ENCODE assay signal across 9 mouse cellular contexts in genomic region chr7:98839312-98839711, GRCm38 (mm10). TPM values are rescaled to one million over a fixed set of nuclear protein-coding genes. Genes with fewer than 3 reads are reported as not detected.
A peak's percentile ranks its signal among the peaks of the same experiment; 100 is the strongest.
DNase-seq lines count a peak whose midpoint lies in the region; ATAC-seq and TF ChIP-seq lines count a peak whose summit lies in the region.
"Had no signal": no experiment of that assay in that cellular context is flagged by ENCODE, and none has a peak within 500 bp of the region (broad histone marks: within the 10 kb centered on the region; RNA-seq: fewer than 3 reads in every experiment).

No protein-coding gene starts in this region.

- peak overlapping the region; percentile 97 for H3K4me2 ChIP-seq in kidney, postnatal 0 days (ENCODE audit: low read length)
- peak overlapping the region; percentile 87 for H3K4me2 ChIP-seq in limb, embryonic 11.5 days (ENCODE audit: low read depth, severe bottlenecking)
- peak overlapping the region; percentile 90 for H3K4me2 ChIP-seq in neural tube, embryonic 14.5 days (ENCODE audit: low read depth, low read length)

- no peak for DNase-seq in kidney, postnatal 0 days (ENCODE audit: low spot score)
- DNase-seq in kidney, postnatal 36 days = no peak
- DNase-seq in forebrain, embryonic 10.5 days (ENCODE audit: extremely low spot score, low spot score) = no peak
- no peak for DNase-seq in limb, embryonic 11.5 days (ENCODE audit: low spot score)
- DNase-seq in urinary bladder, adult 2 months (ENCODE audit: low spot score) = no peak
- DNase-seq in cerebellum, postnatal 10 days = no peak
- no peak for DNase-seq in adrenal gland, postnatal 4 days (ENCODE audit: low spot score in 2 of 2)

- no peak for TF ChIP-seq CTCF in kidney, postnatal 0 days (IDR thresholded peaks at IDR 0.05; ENCODE audit: low read depth)

- H3K4me1 ChIP-seq in kidney, postnatal 0 days (replicated peaks; ENCODE audit: insufficient read depth, low read length) = peaks cover 14% of the 10 kb centered on the region
- H3K4me1 ChIP-seq in forebrain, embryonic 10.5 days = peaks cover 91% of the 10 kb centered on the region
- H3K4me1 ChIP-seq in limb, embryonic 11.5 days (ENCODE audit: control insufficient read depth, insufficient read depth, low read length) = peaks cover 66% of the 10 kb centered on the region
- H3K4me1 ChIP-seq in neural tube, embryonic 14.5 days (ENCODE audit: control insufficient read depth, insufficient read depth, low read length) = peaks cover 19% of the 10 kb centered on the region

- WGBS in kidney, postnatal 0 days = 11% methylated on average over 12 of the region's 12 CpGs
- WGBS in forebrain, embryonic 10.5 days = 3% methylated on average over 12 of the region's 12 CpGs
- WGBS in limb, embryonic 11.5 days = under 1% methylated on average over 12 of the region's 12 CpGs
- WGBS in neural tube, embryonic 14.5 days = 1% methylated on average over 12 of the region's 12 CpGs

- no peak overlapping the region for H3K27ac ChIP-seq in kidney, postnatal 0 days
- H3K27ac ChIP-seq in forebrain, embryonic 10.5 days = no peak overlapping the region
- H3K27ac ChIP-seq in limb, embryonic 11.5 days (replicated peaks; ENCODE audit: low read depth, low read length) = no peak overlapping the region
- no peak overlapping the region for H3K27ac ChIP-seq in neural tube, embryonic 14.5 days (ENCODE audit: low read depth, low read length)

- H3K27me3 ChIP-seq in kidney, postnatal 0 days (ENCODE audit: insufficient read depth, low read length) = peaks cover 19% of the 10 kb centered on the region; the same call in 1 of the 2 replicates
- H3K27me3 ChIP-seq in forebrain, embryonic 10.5 days (ENCODE audit: poor library complexity, severe bottlenecking) = peaks cover 100% of the 10 kb centered on the region
- H3K27me3 ChIP-seq in limb, embryonic 11.5 days (ENCODE audit: control insufficient read depth, insufficient read depth, low read length) = peaks cover 45% of the 10 kb centered on the region
- H3K27me3 ChIP-seq in neural tube, embryonic 14.5 days (ENCODE audit: control insufficient read depth, insufficient read depth, low read length) = peaks cover 50% of the 10 kb centered on the region

- no peaks in the 10 kb centered on the region for H3K36me3 ChIP-seq in kidney, postnatal 0 days (ENCODE audit: insufficient read depth, low read length)
- H3K36me3 ChIP-seq in forebrain, embryonic 10.5 days (replicated peaks) = no peaks in the 10 kb centered on the region
- no peaks in the 10 kb centered on the region for H3K36me3 ChIP-seq in limb, embryonic 11.5 days (ENCODE audit: control insufficient read depth, insufficient read depth, low read length)
- no peaks in the 10 kb centered on the region for H3K36me3 ChIP-seq in neural tube, embryonic 14.5 days (ENCODE audit: control insufficient read depth, insufficient read depth, low read length)

- no peak for ATAC-seq in kidney, postnatal 0 days (replicated peaks; ENCODE audit: low FRiP score, low read depth)
- no peak for ATAC-seq in limb, embryonic 11.5 days (ENCODE audit: insufficient number of reproducible peaks, low FRiP score, low TSS enrichment, low read depth)
- no peak for ATAC-seq in neural tube, embryonic 14.5 days (ENCODE audit: low read depth)
- ATAC-seq: Patski had no signal

- H3K9me3 ChIP-seq in kidney, postnatal 0 days (replicated peaks; ENCODE audit: low read length) = no peaks in the 10 kb centered on the region
- H3K9me3 ChIP-seq in forebrain, embryonic 10.5 days = no peaks in the 10 kb centered on the region
- no peaks in the 10 kb centered on the region for H3K9me3 ChIP-seq in limb, embryonic 11.5 days (ENCODE audit: control insufficient read depth, low read length)
- no peaks in the 10 kb centered on the region for H3K9me3 ChIP-seq in neural tube, embryonic 14.5 days (ENCODE audit: control insufficient read depth, low read length)

- peak overlapping the region; percentile 55 for H3K9ac ChIP-seq in kidney, postnatal 0 days (ENCODE audit: low read depth, low read length)
- peak overlapping the region; percentile 44; the same call in 1 of the 2 replicates for H3K9ac ChIP-seq in limb, embryonic 11.5 days (ENCODE audit: low read length)
- H3K9ac ChIP-seq in neural tube, embryonic 14.5 days (replicated peaks; ENCODE audit: low read depth, low read length) = no peak overlapping the region

- peak overlapping the region; percentile 56 for H3K4me3 ChIP-seq in kidney, postnatal 0 days (replicated peaks; ENCODE audit: low read depth, low read length)
- peak overlapping the region; percentile 52 for H3K4me3 ChIP-seq in forebrain, embryonic 10.5 days
- H3K4me3 ChIP-seq in limb, embryonic 11.5 days (ENCODE audit: low read depth, low read length) = peak overlapping the region; percentile 53
- H3K4me3 ChIP-seq in neural tube, embryonic 14.5 days (ENCODE audit: low read depth, low read length) = peak overlapping the region; percentile 45

RNA-seq across cellular contexts. Expression of gene Wnt11, which starts 4.4 kb away (rescaled TPM):
- 41.5 and 46.9 TPM in 2 replicates for polyA plus RNA-seq in kidney, postnatal 0 days (2015; fragmentation: Nextera tagmentation; extraction: Ambion mirVana)
- polyA plus RNA-seq in forebrain, embryonic 10.5 days (2016; fragmentation: Nextera tagmentation; extraction: Ambion mirVana) = 0.17 and 0.32 TPM in 2 replicates
- 21.3 and 22.2 TPM in 2 replicates for polyA plus RNA-seq in limb, embryonic 11.5 days (2014; fragmentation: Nextera tagmentation; extraction: Ambion mirVana)
- polyA plus RNA-seq in neural tube, embryonic 14.5 days (2014; fragmentation: Nextera tagmentation; extraction: Ambion mirVana) = 1.0 and 1.8 TPM in 2 replicates
- 13.3 and 13.8 TPM in 2 replicates for polyA plus RNA-seq in urinary bladder, adult 2 months (2012; rRNA removed)
- total RNA-seq in adrenal gland, postnatal 4 days (2021) = 1 to 10 TPM; 4.2 to 5.3 TPM
